Mouse (Mus musculus): ENCODE measurements around the gene Srrm1. TPM values are rescaled to one million over a fixed set of nuclear protein-coding genes. Genes with fewer than 3 reads are reported as not detected.
A peak's percentile ranks its signal among the peaks of the same experiment; 100 is the strongest.

The Srrm1 gene
- total RNA-seq, 2 experiments from 2014 or later = 58.8 to 62.3 TPM

GRCm38 (mm10) chr4:135309112-135309659, 43.9 kb downstream of the Srrm1 start:
- DNase-seq (ENCODE audit: low spot score) = no peak
- intact Hi-C loops (cut with DNase I) = no loop called here

- DNase-seq (ENCODE audit: low spot score) = no peak
- intact Hi-C loops (cut with DNase I) = no loop called here
These were observed 46.0 kb downstream of the Srrm1 start for GRCm38 (mm10) chr4:135306971-135307632.

GRCm38 (mm10) chr4:135306533-135306932, 46.6 kb downstream of the Srrm1 start:
- DNase-seq (ENCODE audit: low spot score) = peak; percentile 56
- intact Hi-C loops (cut with DNase I) = no loop called here

- intact Hi-C loops (cut with DNase I) = no loop called here
- no peak for DNase-seq (ENCODE audit: low spot score)
These were observed 50.9 kb downstream of the Srrm1 start for GRCm38 (mm10) chr4:135302261-135302660.

- intact Hi-C loops (cut with DNase I) = no loop called here
- no peak for DNase-seq (ENCODE audit: low spot score)
These were observed 52.0 kb downstream of the Srrm1 start for GRCm38 (mm10) chr4:135301166-135301565.

- intact Hi-C loops (cut with DNase I) = no loop called here
- DNase-seq (ENCODE audit: low spot score) = no peak
These were observed 52.7 kb downstream of the Srrm1 start for GRCm38 (mm10) chr4:135300248-135301041.

GRCm38 (mm10) chr4:135298680-135299079, 54.4 kb downstream of the Srrm1 start:
- intact Hi-C loops (cut with DNase I) = no loop called here
- DNase-seq (ENCODE audit: low spot score) = no peak

- intact Hi-C loops (cut with DNase I) = no loop called here
- DNase-seq (ENCODE audit: low spot score) = no peak
These were observed 55.1 kb downstream of the Srrm1 start for GRCm38 (mm10) chr4:135297931-135298546.

GRCm38 (mm10) chr4:135297146-135297545, 56.0 kb downstream of the Srrm1 start:
- intact Hi-C loops (cut with DNase I) = no loop called here
- no peak for DNase-seq (ENCODE audit: low spot score)

- intact Hi-C loops (cut with DNase I) = no loop called here
These were observed 56.6 kb downstream of the Srrm1 start for GRCm38 (mm10) chr4:135296565-135296964.

GRCm38 (mm10) chr4:135293813-135294212, 59.3 kb downstream of the Srrm1 start:
- no peak for DNase-seq (ENCODE audit: low spot score)
- intact Hi-C loops (cut with DNase I) = no loop called here

More at GRCm38 (mm10) chr4:135296565-135296964, 56.6 kb downstream of the Srrm1 start:
- DNase-seq (ENCODE audit: low spot score) = no peak

- DNase-seq (ENCODE audit: low spot score) = peak; percentile 54
- intact Hi-C loops (cut with DNase I) = no loop called here
These were observed 60.5 kb downstream of the Srrm1 start for GRCm38 (mm10) chr4:135292477-135293089.

- intact Hi-C loops (cut with DNase I) = no loop called here
- DNase-seq (ENCODE audit: low spot score) = no peak
These were observed 61.3 kb downstream of the Srrm1 start for GRCm38 (mm10) chr4:135291841-135292240.

- intact Hi-C loops (cut with DNase I) = no loop called here
- no peak for DNase-seq (ENCODE audit: low spot score)
These were observed 61.9 kb downstream of the Srrm1 start for GRCm38 (mm10) chr4:135291199-135291598.

GRCm38 (mm10) chr4:135287975-135288374, 65.1 kb downstream of the Srrm1 start:
- DNase-seq (ENCODE audit: low spot score) = no peak
- intact Hi-C loops (cut with DNase I) = no loop called here

GRCm38 (mm10) chr4:135286833-135287395, 66.2 kb downstream of the Srrm1 start:
- intact Hi-C loops (cut with DNase I) = no loop called here
- peak; percentile 64 for DNase-seq (ENCODE audit: low spot score)

GRCm38 (mm10) chr4:135286033-135286622, 67.0 kb downstream of the Srrm1 start:
- no peak for DNase-seq (ENCODE audit: low spot score)
- intact Hi-C loops (cut with DNase I) = no loop called here

GRCm38 (mm10) chr4:135285436-135285835, 67.7 kb downstream of the Srrm1 start:
- no peak for DNase-seq (ENCODE audit: low spot score)
- intact Hi-C loops (cut with DNase I) = no loop called here

GRCm38 (mm10) chr4:135283875-135284274, 69.2 kb downstream of the Srrm1 start:
- no peak for DNase-seq (ENCODE audit: low spot score)
- intact Hi-C loops (cut with DNase I) = no loop called here

- no peak for DNase-seq (ENCODE audit: low spot score)
- intact Hi-C loops (cut with DNase I) = no loop called here
These were observed 69.7 kb downstream of the Srrm1 start for GRCm38 (mm10) chr4:135283417-135283816.
